Mouse (Mus musculus): ENCODE data around the gene Ebp. TPM values are rescaled to one million over a fixed set of nuclear protein-coding genes. Genes with fewer than 3 reads are reported as not detected.

The Ebp gene
- polyA plus RNA-seq, 1 experiment from 2014 or later, result 30.6 TPM

GRCm38 (mm10) chrX:8175169-8175503, 18.2 kb downstream of the Ebp start:
- ATAC-seq (ENCODE audit: low FRiP score), result no peak
- peak; percentile 24 for DNase-seq (ENCODE audit: low spot score)
- WGBS, result 26% methylated on average over 4 of the region's 4 CpGs

GRCm38 (mm10) chrX:8167716-8168647, 25.3 kb downstream of the Ebp start:
- Histone ChIP-seq H3K4me2 (replicated peaks) (no peak overlapping the region), H3K9me3 (ENCODE audit: control insufficient read depth, low read length) (no peaks in the 10 kb centered on the region), H3K4me1 (replicated peaks; ENCODE audit: control insufficient read depth, insufficient read depth, low read length) (no peaks in the 10 kb centered on the region), H3K27me3 (ENCODE audit: control insufficient read depth, insufficient read depth, low read length) (no peaks in the 10 kb centered on the region), H3K36me3 (replicated peaks; ENCODE audit: control insufficient read depth, insufficient read depth) (no peaks in the 10 kb centered on the region; the same call in none of the 2 replicates), H3K27ac (no peak overlapping the region), H3K4me3 (replicated peaks; ENCODE audit: low read length) (no peak overlapping the region), H3K9ac (no peak overlapping the region)
- ATAC-seq (ENCODE audit: low FRiP score) (no peak), DNase-seq (ENCODE audit: low spot score) (no peak)
- WGBS, result 91% methylated on average over 10 of the region's 10 CpGs

More at GRCm38 (mm10) chrX:8175169-8175503, 18.2 kb downstream of the Ebp start:
- Histone ChIP-seq H3K9me3 (ENCODE audit: control insufficient read depth, low read length) (no peaks in the 10 kb centered on the region), H3K27ac (no peak overlapping the region), H3K36me3 (replicated peaks; ENCODE audit: control insufficient read depth, insufficient read depth) (no peaks in the 10 kb centered on the region; the same call in 1 of the 2 replicates), H3K4me2 (replicated peaks) (peak overlapping the region; percentile 54), H3K27me3 (ENCODE audit: control insufficient read depth, insufficient read depth, low read length) (no peaks in the 10 kb centered on the region), H3K4me1 (replicated peaks; ENCODE audit: control insufficient read depth, insufficient read depth, low read length) (0 out of 2 replicates have a peak, but pooled peaks cover 6% of the 10 kb centered on the region), H3K9ac (peak overlapping the region; percentile 65), H3K4me3 (replicated peaks; ENCODE audit: low read length) (peak overlapping the region; percentile 64)

- DNase-seq (ENCODE audit: low spot score) (no peak), ATAC-seq (ENCODE audit: low FRiP score) (no peak)
- Histone ChIP-seq H3K4me3 (replicated peaks; ENCODE audit: low read length) (no peak overlapping the region), H3K27me3 (ENCODE audit: control insufficient read depth, insufficient read depth, low read length) (no peaks in the 10 kb centered on the region), H3K9me3 (ENCODE audit: control insufficient read depth, low read length) (no peaks in the 10 kb centered on the region), H3K36me3 (replicated peaks; ENCODE audit: control insufficient read depth, insufficient read depth) (no peaks in the 10 kb centered on the region), H3K27ac (no peak overlapping the region), H3K4me2 (replicated peaks) (no peak overlapping the region), H3K9ac (no peak overlapping the region), H3K4me1 (replicated peaks; ENCODE audit: control insufficient read depth, insufficient read depth, low read length) (no peaks in the 10 kb centered on the region)
- 93% methylated on average over 4 of the region's 4 CpGs for WGBS
Observed at GRCm38 (mm10) chrX:8164471-8164870, 28.8 kb downstream of the Ebp start.

- Histone ChIP-seq H3K4me1 (replicated peaks; ENCODE audit: control insufficient read depth, insufficient read depth, low read length) (no peaks in the 10 kb centered on the region), H3K4me3 (replicated peaks; ENCODE audit: low read length) (no peak overlapping the region)
- DNase-seq (ENCODE audit: low spot score), result no peak
Observed at GRCm38 (mm10) chrX:8163076-8163475, 30.2 kb downstream of the Ebp start.

DNA sequence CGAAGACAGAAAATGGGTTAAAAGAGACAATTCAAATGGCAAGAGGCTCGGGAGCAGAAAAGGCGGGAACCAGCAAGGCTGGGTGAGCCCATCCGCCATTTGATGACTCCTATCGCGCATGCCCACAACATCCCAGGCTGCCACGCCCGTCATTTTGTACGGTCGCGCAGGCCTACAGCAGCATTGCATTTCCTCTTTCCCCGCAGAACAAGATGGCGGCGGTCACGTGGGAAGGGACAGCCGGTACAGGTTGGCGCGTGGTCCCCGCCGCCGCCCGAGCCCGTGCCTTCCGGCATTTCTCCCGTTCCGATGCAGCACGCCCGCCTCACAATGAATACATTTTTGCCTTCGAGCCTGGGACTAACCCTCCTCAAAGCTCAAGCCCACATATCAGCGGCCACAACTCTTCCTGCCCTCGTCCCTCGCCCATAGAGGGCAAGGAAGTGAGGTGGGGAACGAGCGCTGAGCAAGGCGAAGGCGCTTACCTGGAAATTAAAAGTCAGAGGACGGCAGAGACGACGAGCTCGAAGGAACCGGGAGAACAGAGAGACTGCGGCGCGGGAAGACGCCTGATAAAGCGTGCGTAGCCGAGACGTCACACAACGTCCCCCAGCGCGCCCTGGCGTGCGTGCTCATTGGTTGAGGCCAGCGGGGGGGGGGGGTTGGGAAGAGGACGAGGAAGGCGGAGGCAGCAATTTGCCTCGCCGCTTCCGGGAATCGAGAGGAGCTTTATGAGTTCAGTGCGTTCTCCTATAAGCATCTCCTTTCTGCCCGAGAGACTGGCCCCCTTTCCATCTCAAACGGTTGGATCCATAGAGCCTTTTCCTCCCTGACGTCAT, 47.9 kb downstream of the Ebp start, which contains the start of gene Rbm3:
TSS of gene Rbm3 (minus strand) at position 728 of the 839 bp plus-strand sequence.
- H3K27ac ChIP-seq, result peak within 1 kb of the TSS; percentile 98
- H3K9ac ChIP-seq, result peak within 1 kb of the TSS; percentile 86
- H3K36me3 ChIP-seq (replicated peaks; ENCODE audit: control insufficient read depth, insufficient read depth), result peaks cover 34% of the 10 kb centered on the region
- no peaks in the 10 kb centered on the region for H3K9me3 ChIP-seq (ENCODE audit: control insufficient read depth, low read length)
- peak; percentile 85 for DNase-seq (ENCODE audit: low spot score)
- peak within 1 kb of the TSS; percentile 62 for H3K4me2 ChIP-seq (replicated peaks)
- WGBS, result 13% methylated on average over 61 of the region's 65 CpGs
- H3K4me1 ChIP-seq (replicated peaks; ENCODE audit: control insufficient read depth, insufficient read depth, low read length), result peaks cover 6% of the 10 kb centered on the region
- peak within 1 kb of the TSS; percentile 65 for H3K4me3 ChIP-seq (replicated peaks; ENCODE audit: low read length)
- no peaks in the 10 kb centered on the region for H3K27me3 ChIP-seq (ENCODE audit: control insufficient read depth, insufficient read depth, low read length)
- peak; percentile 94 for ATAC-seq (ENCODE audit: low FRiP score)

More at GRCm38 (mm10) chrX:8163076-8163475, 30.2 kb downstream of the Ebp start:
- no peak overlapping the region for H3K27ac ChIP-seq
- no peak overlapping the region for H3K4me2 ChIP-seq (replicated peaks)
- no peaks in the 10 kb centered on the region for H3K27me3 ChIP-seq (ENCODE audit: control insufficient read depth, insufficient read depth, low read length)
- peaks cover 8% of the 10 kb centered on the region; the same call in 1 of the 2 replicates for H3K36me3 ChIP-seq (replicated peaks; ENCODE audit: control insufficient read depth, insufficient read depth)
- ATAC-seq (ENCODE audit: low FRiP score), result no peak
- no peak overlapping the region for H3K9ac ChIP-seq
- WGBS, result 91% methylated on average over 5 of the region's 5 CpGs
- no peaks in the 10 kb centered on the region for H3K9me3 ChIP-seq (ENCODE audit: control insufficient read depth, low read length)

GRCm38 (mm10) chrX:8143750-8144149, 49.6 kb downstream of the Ebp start:
- no peaks in the 10 kb centered on the region for H3K27me3 ChIP-seq (ENCODE audit: control insufficient read depth, insufficient read depth, low read length)
- no peak for ATAC-seq (ENCODE audit: low FRiP score)
- H3K27ac ChIP-seq, result no peak overlapping the region
- H3K4me3 ChIP-seq (replicated peaks; ENCODE audit: low read length), result peak overlapping the region; percentile 65
- no peaks in the 10 kb centered on the region for H3K9me3 ChIP-seq (ENCODE audit: control insufficient read depth, low read length)
- peaks cover 49% of the 10 kb centered on the region for H3K36me3 ChIP-seq (replicated peaks; ENCODE audit: control insufficient read depth, insufficient read depth)
- H3K9ac ChIP-seq, result peak overlapping the region; percentile 86; the same call in 1 of the 2 replicates
- peaks cover 6% of the 10 kb centered on the region for H3K4me1 ChIP-seq (replicated peaks; ENCODE audit: control insufficient read depth, insufficient read depth, low read length)
- peak overlapping the region; percentile 62 for H3K4me2 ChIP-seq (replicated peaks)
- DNase-seq (ENCODE audit: low spot score), result no peak
- WGBS, result 81% methylated on average over 7 of the region's 7 CpGs

DNA sequence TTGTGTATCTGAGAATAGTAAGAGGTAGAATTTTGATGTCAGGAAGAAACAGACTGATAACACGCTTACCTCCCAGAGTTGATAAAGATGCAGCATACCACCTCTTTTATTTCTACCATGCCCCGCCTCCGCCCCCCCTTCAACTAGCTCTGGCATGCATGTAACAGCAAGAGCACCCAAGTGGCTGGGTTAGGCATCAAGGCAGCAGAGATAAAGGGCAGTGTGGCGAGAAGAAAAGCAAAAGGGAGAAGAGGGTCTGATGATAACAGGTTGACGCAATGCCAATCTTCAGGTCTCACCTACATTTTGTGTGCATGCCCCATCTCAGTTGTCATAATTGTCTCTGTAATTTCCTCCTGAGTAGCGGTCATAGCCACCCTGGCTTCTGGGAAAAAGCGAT, 50.4 kb downstream of the Ebp start:
- DNase-seq (ENCODE audit: low spot score) (no peak), ATAC-seq (ENCODE audit: low FRiP score) (no peak)
- Histone ChIP-seq H3K4me3 (replicated peaks; ENCODE audit: low read length) (no peak overlapping the region), H3K4me1 (replicated peaks; ENCODE audit: control insufficient read depth, insufficient read depth, low read length) (peaks cover 6% of the 10 kb centered on the region), H3K36me3 (replicated peaks; ENCODE audit: control insufficient read depth, insufficient read depth) (peaks cover 55% of the 10 kb centered on the region), H3K9ac (no peak overlapping the region), H3K27ac (no peak overlapping the region), H3K9me3 (ENCODE audit: control insufficient read depth, low read length) (no peaks in the 10 kb centered on the region), H3K4me2 (replicated peaks) (no peak overlapping the region), H3K27me3 (ENCODE audit: control insufficient read depth, insufficient read depth, low read length) (no peaks in the 10 kb centered on the region)
- 88% methylated on average over 7 of the region's 7 CpGs for WGBS

DNA sequence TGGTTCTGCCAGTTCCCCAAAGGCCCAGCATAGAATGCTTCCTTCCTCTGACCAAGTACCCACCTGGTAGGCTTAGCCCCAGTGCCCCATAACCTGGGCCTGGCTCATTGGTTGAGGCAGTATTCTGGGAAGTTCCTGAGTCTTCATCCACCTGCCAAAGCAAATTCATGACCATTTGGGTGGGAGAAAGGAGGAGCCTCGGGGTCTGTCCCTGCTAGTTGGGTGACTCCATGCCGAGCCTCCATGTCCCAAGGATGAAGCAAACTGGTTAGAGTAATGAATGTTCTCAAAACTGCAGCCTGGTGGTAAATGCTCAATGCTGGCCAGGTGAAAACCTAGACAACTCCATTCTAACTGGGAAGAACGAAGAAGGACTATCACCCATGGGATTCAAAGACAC, 52.3 kb downstream of the Ebp start:
- Histone ChIP-seq H3K9me3 (ENCODE audit: control insufficient read depth, low read length) (no peaks in the 10 kb centered on the region), H3K36me3 (replicated peaks; ENCODE audit: control insufficient read depth, insufficient read depth) (peaks cover 56% of the 10 kb centered on the region), H3K9ac (no peak overlapping the region), H3K27me3 (ENCODE audit: control insufficient read depth, insufficient read depth, low read length) (no peaks in the 10 kb centered on the region), H3K4me1 (replicated peaks; ENCODE audit: control insufficient read depth, insufficient read depth, low read length) (peaks cover 6% of the 10 kb centered on the region), H3K4me2 (replicated peaks) (no peak overlapping the region), H3K27ac (no peak overlapping the region), H3K4me3 (replicated peaks; ENCODE audit: low read length) (no peak overlapping the region)
- no peak for DNase-seq (ENCODE audit: low spot score)
- ATAC-seq (ENCODE audit: low FRiP score), result no peak
- WGBS, result 76% methylated on average over 3 of the region's 3 CpGs

DNA sequence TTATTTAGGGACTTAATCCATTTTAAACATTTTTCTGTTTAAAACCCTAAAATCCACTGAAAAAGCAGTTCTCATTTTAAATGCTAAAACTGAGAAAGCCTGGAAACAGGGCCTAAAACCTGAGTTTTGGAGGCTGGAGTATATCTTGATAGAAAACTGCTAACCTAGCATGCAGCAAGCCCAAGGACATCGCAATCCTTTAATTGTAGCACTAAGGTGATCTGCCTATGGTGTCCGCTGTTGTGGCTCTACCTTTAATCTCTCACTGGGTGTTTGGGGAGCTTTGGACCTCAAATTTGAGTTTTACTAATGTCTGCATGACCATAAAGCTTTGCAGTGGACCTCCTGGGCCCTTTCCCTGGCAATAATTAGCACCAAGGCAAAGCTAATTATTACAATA, 52.9 kb downstream of the Ebp start:
- H3K4me3 ChIP-seq (replicated peaks; ENCODE audit: low read length), result no peak overlapping the region
- H3K9ac ChIP-seq, result no peak overlapping the region
- peaks cover 6% of the 10 kb centered on the region for H3K4me1 ChIP-seq (replicated peaks; ENCODE audit: control insufficient read depth, insufficient read depth, low read length)
- H3K27ac ChIP-seq, result no peak overlapping the region
- WGBS, result 95% methylated on average over 2 of the region's 2 CpGs
- no peak overlapping the region for H3K4me2 ChIP-seq (replicated peaks)
- H3K36me3 ChIP-seq (replicated peaks; ENCODE audit: control insufficient read depth, insufficient read depth), result peaks cover 56% of the 10 kb centered on the region
- DNase-seq (ENCODE audit: low spot score) (no peak), ATAC-seq (ENCODE audit: low FRiP score) (no peak)
- no peaks in the 10 kb centered on the region for H3K9me3 ChIP-seq (ENCODE audit: control insufficient read depth, low read length)
- no peaks in the 10 kb centered on the region for H3K27me3 ChIP-seq (ENCODE audit: control insufficient read depth, insufficient read depth, low read length)

Measured in hindbrain, embryonic 14.5 days (tissue).